Mouse (Mus musculus) frontal cortex, adult (tissue): ENCODE data around the gene Blm.

Experiments
- ATAC-seq: cut with Nextera tagmentation; 2 replicates; pipeline ENCODE4 v1.9.2; 2017; ENCODE audit warnings: mild to moderate bottlenecking, moderate library complexity, mixed read lengths; ENCODE audit not compliant: low TSS enrichment

The Blm gene

DNA sequence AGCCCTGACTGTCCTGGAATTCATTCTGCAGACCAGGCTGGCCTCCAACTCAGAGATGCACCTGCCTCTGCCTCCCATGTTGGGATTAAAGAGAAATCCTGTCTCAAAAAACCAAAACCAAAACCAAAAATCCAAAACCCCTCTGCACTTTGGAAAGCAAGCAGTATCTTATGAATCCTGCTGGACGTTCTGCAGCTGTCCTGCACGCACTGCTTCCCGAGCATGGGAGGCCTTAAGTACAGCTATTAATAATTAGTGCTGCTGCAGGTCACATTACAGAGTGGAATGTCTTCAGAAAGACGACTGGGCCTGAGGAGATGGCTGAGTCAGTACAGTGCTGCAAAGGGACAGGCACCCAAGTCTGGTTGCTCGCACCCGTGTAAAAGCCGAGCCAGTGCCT, 73.0 kb downstream of the Blm start:
- ATAC-seq, result no peak

DNA sequence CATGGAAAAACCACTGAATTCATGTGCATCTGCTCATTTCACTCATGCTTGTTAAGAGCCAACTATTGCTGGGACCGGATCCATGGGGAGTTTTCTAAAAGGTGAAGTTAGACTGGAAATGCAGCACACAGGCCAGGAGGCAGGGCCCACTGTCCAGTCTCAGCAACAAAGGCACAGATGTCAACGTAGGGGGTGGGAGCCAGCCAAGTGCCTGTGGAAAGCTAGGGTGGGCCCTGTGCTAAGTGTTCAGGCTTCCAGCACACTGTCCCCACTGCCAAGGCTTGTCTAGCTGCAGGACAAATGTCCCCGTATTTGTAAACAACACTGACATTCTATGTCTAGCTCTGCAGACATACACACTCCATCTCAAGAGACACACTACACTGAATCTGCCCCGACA, 74.0 kb downstream of the Blm start:
- ATAC-seq, result no peak

DNA sequence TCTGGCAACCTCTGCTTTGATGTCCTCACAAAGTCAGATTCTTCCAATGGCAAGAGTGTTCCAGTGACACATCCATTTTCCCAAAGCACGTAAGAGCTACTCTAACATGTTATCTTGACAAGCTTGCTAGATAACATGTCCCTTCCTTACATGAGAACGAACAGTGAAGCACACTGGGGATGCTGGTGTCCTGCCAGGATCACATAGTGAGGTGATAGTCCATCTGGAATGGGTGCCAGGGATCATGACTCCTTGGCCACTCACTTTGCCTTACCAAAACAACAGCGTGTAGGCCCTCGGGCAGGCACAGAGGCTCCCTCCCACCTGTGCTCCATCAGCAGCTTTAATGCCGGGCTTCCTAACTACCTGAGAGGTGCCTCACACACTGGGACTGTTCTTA, 74.7 kb downstream of the Blm start:
- ATAC-seq, result no peak

DNA sequence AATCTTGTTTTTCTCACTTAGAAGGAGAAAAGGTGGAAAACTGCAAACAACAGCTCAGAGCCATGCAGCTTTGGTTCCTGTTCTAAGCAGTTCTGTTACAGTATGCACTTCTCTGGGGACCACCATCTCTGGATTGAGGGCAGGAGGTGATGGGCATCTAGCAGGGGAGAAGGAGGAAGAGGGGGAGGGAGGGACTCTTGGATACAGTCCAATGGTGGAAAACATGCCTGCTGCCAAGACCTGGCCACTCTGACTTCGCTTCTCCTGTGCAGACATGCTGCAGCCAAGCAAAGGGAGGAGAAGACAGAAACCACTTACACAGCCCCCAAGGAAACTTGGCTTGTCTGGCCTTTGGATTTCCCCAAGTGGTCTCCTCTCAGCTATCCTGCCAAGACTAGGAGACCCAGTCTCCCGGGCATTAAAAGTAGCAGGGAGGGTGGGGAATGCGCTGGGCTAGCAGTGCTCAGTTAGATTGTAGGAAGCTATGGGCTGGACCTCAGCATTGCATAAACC, 77.0 kb downstream of the Blm start:
- ATAC-seq, result no peak

DNA sequence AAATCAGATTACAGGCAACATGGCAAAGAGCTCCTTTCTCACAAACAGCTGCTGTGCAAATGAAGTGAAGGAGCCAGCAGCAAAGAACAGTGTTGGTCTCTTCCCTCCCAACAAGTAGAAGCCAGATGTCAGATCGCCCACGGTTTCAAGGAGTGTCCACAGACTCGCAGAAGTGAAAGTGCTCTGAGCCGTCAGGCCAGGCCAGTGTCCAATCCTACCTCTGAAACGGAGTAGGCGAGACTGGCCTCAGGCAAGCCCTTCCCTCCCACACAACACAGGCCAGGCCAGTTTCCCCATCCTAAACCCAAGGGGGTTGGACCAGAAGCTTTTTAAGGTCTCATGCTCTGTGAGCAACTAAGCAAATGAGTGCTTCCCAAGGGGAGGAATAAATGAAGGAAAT, 77.7 kb downstream of the Blm start:
- ATAC-seq, result no peak

DNA sequence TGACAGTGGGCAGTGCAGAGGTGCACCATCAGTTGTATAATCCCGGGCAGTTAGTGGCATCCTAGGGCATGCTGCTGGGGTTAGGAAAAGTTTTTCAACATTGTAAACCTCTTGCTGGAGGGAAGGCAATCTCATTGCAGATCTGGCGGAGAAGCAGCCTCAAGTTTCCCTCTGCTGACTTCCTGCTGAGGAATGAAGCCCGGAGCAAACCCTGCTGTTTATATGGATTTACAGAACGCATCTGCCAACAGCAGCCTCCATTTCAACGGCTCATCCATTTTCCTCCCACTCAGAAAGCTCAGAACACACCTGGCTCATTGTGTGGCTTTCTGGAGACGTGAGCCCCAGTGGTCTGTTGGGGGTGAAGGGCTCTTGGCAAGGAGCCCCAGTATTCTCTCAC, 78.6 kb downstream of the Blm start:
- no peak for ATAC-seq

DNA sequence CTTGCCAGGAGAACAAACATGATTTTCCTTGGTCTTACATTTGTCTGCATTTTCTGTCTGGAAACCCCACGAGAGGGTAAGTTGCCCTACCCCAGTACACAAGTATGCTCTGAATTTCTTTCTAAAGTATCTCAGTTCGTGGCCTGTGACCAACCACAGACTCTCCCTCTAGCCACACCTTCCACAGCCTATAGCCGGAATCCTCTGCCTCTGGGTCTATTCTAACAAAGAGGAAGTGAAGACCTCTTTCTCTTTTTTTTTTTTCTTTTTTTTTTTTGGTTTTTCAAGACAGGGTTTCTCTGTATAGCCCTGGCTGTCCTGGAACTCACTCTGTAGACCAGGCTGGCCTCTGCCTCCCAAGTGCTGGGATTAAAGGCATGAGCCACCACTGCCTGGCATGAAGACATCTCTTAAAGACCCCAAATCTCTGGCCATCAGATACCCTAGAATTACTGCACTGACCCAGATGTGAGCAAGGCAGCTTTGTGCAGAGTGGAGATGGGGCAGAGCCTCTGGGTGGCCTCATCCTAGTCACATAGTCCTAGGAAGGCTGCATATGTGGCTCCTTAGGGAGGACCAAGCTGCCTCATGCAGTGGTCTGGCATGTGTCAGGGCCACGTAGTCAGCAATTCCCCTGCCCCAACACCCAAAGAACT, 79.3 kb downstream of the Blm start:
- no peak for ATAC-seq

DNA sequence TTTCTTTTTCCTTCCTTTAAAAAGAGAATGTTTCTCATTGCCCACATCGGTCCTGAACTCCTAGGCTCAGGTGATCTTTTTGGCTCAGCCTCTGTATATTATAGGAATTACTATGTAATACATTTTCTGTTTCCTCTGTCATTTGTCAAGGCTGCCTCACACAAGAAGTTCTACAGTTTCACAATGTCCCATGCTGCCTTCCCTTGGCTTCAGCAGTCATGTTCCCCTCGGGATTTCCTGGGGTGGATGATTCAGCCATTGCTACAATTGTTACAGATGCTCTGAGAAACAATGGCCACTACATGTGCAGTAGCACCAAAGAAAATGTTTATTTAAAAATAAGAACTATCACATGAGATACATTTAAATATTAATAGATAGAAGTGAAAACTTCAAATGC, 80.1 kb downstream of the Blm start:
- no peak for ATAC-seq

DNA sequence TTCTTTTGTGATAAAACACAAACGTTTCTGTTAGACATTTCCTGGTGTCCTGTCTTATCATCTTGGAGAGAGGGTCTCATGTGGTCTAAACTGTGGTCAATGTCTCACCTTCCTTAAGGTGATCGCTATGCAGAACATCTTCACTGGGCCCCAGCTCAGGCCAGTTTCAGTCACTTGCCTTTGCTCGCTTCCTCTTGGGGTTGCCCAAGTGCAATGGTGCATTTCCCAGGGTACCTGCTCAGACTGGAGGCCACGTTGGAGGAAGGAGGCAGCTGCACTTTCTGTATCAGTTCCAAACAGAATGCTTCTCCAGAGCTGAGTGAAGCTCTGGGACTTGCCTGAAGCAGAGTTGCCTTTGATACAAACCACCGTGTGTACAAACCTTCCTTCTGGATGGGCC, 80.9 kb downstream of the Blm start:
- no peak for ATAC-seq

DNA sequence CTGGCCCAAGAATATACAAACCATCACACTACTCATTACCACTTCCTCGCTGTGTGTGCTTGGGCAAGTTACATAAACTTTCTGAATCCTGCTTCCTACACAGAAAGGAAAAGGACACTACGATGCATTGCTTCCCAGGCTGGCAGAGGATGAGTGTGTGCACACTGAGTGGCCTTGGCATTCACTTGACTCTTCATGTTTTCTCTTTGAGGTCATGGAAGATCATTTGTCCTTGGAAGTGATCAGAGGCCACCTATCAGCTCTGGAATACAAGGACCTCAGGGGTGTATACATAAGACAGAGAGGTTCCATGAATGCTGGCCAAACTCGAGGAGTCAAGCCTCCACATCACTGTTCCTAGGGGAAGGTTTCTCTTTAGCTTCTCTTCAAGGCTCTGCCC, 81.8 kb downstream of the Blm start:
- ATAC-seq, result no peak; the same call in 1 of the 2 replicates

DNA sequence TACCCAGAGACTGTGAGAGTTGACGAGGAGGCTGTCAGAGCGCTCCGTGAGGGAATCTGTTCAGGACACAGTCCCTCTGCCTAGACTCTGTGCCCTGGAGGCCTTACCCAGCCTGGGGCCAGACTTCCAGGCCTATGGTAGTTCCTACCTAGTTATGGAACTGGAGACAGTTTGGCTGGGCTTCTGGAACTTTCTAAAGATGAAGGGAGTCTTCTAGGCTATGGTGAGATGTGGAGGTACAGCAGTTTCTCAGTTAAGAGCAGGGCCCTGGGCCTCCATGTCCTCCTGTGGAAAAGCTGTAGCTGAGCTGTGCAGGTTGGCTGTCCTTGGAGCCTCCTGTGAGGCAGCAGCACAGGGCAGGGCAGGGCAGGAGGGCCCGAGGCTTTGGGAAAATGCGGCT, 82.7 kb downstream of the Blm start:
- no peak for ATAC-seq

DNA sequence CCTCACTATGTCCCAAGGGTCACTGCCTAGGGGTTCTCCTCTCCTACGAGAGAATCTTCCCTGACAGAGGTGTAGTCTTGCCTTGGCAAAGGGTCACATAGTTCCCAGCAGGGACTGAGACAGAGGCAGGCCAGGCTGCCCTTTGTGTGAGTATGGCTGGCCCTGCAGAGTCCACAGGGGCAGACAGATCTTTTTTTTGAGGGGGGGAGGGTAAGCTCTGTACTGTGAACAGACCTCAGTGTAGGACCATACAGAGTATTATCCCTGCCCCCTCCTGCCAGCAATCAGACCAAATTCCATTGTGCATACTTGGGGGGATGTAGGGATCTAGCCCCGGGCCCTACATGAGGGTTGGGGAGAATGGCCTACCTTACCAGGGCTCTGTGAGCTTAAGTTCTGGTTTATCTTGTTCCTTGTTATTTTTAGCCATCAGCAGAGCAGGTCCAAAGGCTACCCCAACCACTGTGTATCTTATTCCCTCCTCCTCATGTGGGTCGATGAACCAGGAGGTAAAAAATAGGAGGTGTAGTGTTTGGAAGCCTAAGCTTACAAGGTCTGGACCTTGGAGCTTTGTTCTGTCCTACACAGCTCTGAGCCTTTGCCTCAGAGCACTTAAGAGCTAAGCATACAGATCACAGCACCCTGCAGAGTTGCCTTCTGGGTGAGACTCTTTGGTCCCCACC, 83.2 kb downstream of the Blm start:
- ATAC-seq, result no peak

DNA sequence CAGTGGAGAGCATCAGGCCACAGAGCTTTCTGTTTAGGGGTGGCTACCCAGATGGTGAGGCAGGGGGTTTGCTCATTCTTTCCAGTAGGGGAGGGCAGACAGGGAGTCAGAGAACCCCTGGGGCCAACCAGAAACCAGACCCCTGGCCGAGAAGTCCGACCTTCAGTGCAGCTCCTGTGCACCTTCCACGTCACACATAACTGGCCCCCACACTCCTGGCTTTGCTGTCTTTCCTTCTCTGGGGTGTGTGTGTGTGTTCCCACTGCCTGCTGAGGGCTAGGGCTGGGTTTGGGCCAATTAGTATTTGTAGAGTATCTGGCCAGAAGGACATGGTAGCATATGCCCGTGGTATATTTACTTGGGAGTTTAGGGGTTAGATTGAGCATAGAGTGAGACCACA, 84.6 kb downstream of the Blm start:
- ATAC-seq, result no peak

DNA sequence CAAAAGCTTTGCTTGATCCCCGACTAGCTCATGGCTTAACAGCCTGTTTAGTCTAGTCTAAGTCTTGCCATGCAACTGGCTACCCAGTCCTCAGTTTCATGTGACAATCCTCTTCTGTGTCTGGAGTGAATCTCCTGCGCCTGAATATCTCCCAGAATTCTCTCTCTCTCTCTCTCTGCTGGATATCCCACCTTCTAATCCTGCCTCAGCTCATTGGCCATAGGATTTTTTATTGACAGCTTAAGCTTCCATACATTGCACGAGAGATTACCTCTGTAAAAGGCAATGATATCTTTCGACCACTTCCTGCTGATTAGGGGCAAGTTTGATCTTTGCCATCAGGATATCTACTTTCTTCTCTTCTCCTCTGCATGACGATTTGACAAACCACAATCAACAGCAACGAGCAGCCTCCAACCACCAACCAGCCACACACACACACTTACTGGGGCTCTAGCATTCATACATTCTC, 85.3 kb downstream of the Blm start:
- ATAC-seq, result no peak

DNA sequence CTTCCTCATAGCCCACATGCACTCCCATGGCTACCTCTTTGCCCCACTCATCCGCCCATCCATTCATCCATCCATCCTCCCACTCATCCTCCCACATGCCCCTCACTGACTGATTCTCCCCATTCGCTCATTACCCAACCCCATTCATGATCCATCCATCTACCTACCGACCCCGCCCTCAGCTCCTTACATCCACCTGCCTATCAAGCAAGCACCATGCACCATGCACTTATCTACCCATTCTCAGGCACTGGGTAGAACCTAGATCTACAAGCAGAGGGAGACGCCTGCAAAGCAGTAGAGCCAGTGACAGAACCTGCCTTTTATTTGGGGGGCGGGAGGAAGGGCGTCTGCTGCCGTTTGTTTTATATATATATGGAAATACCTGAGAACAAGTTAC, 87.6 kb downstream of the Blm start:
- ATAC-seq, result no peak

DNA sequence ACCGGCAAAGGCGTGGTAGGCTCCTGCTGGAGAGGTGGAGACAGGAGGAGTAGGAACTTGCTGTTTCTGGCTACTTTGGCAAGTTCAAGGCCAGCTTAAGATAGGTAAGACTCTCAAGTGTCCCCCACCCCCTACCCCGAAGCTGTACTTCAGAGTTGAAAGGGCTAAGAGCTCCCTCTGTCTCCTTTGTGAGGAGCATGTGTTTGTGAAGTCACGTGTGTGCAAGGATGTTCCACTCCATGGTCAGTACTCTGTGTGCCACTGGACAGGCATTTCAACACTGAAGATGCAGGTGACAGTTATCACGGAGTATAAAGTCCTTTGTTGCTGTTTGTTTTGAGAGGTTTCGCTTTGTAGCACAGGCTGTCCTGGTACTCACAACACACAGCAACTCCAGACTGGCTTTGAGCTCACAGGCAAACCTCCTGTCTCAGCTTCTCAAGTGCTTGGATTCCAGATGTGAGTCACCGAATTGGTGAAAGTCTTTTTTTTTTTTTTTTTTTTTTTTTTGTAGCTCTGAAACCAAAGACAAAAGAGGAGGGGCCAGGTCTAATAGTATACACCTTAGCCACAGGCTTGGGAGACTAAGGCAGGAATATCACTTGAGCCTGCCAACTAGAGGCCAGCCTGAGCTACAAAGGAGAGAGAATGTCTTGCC, 88.6 kb downstream of the Blm start:
- no peak for ATAC-seq

DNA sequence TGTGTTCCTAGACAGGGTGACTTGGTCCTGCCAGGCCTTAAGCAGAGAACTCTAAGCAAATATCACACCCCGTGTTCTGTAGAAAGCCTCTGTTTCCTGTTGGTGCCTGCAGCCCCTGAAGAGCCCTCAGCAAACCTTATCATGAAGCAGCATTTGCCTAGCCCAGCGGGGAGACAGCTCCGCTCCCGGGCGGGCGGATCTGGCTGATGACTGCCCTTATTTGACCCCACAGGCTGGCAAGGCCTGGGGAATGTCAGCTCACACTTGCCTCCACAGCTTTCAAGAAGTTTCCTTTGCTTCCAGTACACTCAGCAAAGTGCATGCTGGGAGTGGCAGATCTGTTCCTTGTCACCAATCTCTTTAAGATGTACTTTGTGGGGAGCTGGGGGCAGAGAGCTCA, 89.4 kb downstream of the Blm start:
- ATAC-seq, result no peak

DNA sequence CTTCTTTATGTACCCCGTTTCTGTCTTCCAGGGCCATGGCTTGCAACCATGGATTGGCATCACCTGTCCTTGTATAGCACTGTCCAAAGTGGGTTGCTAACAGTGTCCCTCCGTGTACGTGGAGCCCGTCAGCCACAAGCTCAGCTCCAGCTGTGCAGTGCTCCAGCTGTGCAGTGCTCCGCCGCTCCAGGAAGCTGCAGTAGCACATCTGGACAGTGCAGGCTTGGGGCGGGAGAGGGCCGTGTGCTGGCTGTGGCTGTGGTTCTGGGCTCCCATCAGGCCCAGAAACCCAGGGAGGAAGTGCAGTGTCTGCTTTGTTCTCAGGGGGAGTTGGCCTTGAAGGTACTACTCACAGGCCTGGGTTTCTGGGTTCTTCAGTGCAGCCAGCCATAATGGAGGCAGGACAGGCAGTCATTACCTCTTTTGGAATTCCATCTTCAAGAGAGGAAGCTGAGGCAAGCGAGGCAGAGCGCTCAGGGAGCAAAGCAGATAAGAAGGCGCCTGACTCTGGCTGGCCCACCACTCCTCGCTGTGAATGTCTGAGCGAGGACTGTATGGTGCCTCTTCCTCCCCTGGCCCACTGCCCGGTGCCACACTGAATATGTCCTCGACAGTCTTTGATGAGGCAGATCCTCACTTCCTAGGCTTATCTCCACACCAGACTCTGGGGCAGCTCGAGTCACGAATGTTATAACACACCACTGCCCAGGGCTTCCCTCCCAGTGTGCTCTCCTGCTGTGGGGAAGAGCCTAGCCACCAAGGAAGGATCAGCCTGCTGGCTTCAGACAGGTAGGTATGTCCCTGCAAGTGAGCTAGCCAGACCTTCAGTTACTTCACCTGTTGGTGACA, 90.3 kb downstream of the Blm start:
- no peak for ATAC-seq

DNA sequence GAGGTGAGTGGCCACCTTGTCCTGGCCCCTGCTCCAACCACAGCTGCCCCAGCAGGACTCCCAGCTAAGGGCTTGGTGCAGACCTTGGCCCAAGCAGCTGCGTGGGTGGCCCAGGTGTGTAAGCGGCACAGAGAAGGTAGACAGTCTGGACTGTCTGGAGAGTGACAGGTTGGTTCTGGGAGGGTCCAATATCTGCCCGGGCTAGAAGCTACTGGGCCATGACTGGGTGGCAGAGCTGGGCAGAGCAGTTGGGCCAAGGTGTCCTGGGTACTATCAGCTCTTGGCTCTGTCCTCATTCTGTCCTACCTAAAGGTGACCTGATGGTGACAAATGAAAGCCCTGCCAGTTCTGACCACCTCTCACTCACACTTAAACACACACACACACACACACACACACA, 91.8 kb downstream of the Blm start:
- ATAC-seq, result no peak

DNA sequence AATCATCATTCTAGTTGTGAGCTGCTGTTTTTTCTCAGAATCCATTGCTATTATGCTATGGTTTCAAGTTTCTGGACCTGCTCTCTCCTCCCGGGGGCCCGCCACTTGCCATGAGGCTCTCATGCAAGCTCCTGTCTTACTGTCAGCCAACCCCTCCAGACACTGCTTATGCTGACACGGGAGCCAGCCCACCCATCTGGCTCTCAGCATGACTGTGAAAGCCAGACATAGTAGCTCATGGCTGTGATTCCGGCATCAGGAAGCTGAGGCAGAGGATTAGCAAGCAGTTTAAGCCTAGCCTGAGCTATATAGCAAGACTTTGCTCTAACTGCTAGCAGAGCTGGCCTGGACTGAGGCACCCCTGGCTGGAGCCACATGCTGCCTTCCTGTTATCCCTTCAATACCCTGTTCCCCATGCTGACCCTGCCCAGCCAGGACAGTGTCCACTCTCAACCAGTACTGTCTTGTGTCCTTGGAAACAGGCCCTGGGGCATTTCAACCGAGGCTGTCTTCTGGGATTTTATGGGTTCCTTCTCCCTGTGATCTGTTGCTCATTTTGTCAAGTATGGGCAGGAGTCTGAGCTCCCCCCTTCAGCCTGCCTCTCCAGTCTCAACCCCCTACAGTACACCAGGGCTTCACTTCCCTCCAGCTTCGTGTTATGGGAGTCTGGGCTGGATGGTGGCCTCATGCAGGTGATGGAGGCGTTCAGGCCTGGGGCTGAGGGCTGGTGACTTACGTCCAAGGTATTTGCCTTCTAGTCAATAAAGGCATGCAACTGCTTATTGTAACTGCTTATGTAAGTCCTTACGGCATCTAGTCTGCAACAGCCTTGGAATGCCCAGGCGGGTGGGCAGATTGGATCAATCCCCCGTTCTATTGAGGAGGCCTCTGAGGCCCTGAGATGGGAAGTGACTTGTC, 92.7 kb downstream of the Blm start:
- no peak for ATAC-seq

DNA sequence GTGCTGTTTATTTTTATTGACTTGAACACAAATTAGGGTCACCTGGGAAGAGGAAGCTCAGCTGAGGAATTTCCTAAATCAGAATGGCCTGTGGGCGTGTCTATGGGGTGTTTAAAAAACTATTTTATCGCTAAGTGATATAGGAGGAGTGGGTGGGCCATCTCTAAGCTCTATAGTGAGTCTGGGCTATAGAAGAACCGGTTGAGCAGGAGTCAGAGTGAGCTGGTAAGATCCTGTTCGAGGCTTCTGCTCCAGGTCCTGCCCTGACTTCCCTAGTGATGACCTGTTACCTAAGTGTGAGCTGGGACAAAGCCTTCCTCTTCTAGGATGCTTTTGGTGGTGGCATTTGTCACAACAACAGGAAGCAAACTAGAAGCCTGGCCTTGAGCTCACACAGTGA, 94.2 kb downstream of the Blm start:
- ATAC-seq, result no peak
